Comparison of ENCODE assay signal across 11 mouse cellular contexts in the genomic region with DNA sequence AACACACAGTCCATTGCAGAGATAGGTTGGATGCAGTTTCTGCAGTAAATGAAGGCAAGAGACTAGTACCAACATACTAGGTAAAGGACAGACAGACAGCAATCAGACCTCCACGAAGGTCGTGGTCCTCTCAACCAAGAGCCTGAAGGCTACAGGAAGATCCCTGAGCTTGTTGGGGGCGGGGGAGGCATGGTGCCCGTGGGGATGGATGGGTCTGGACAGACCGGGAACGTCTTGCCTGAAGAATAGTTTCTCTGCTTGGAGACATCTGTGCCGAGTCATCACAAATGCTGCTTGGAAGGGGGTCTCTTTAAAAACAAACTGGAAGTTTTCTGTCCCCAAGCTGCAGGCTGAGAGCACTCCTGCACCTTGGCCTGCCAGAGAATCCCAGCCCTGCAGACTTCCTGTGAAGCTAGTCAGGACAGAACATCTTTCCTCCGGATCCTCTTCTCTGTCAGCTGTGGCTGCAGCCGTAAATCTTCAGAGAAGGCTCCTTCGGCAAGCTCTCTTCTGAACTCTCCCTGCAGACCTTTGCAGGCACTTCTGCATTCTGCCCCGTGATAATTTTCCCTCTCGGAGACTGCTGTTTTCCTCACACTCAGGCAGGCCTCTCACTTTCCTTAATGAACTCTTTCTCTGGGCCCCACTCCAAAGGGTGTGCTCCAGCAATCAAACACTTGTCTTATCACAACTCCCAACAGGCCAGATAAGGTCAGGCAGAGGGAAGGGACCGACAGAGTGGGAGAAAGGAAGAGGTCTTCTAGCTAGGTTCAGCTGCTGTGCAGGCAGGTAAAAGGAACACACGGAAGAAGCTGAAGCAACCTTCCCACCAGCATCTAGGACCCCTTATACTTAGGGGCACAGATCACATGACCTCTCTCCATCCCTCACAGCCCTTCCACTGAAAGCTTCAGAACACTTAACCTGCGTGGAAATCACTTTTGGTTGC.
DNase-seq lines count a peak whose midpoint lies in the region; ATAC-seq lines count a peak whose summit lies in the region.
"Had no signal": no experiment of that assay in that cellular context is flagged by ENCODE, and none has a peak within 500 bp of the region (broad histone marks: within the 10 kb centered on the region; RNA-seq: fewer than 3 reads in every experiment).

No protein-coding gene starts in this region.

- H3K4me2 ChIP-seq in limb, embryonic 12.5 days = no peak overlapping the region
- no peak overlapping the region for H3K4me2 ChIP-seq in liver, embryonic 12.5 days

- peak overlapping the region; percentile 58; the same call in 1 of the 2 replicates for H3K27ac ChIP-seq in limb, embryonic 12.5 days
- H3K27ac ChIP-seq in limb, embryonic 10.5 days = no peak overlapping the region
- no peak overlapping the region for H3K27ac ChIP-seq in liver, embryonic 12.5 days

- H3K9ac ChIP-seq in limb, embryonic 12.5 days (replicated peaks) = no peak overlapping the region
- no peak overlapping the region for H3K9ac ChIP-seq in liver, embryonic 12.5 days

- no peaks in the 10 kb centered on the region for H3K9me3 ChIP-seq in limb, embryonic 12.5 days
- H3K9me3 ChIP-seq in limb, embryonic 10.5 days (replicated peaks) = no peaks in the 10 kb centered on the region
- no peaks in the 10 kb centered on the region for H3K9me3 ChIP-seq in liver, embryonic 12.5 days (replicated peaks)

- H3K4me1 ChIP-seq in limb, embryonic 12.5 days (replicated peaks) = 0 out of 2 replicates have a peak, but pooled peaks cover 6% of the 10 kb centered on the region
- no peaks in the 10 kb centered on the region for H3K4me1 ChIP-seq in limb, embryonic 10.5 days
- H3K4me1 ChIP-seq in liver, embryonic 12.5 days = peaks cover 9% of the 10 kb centered on the region; the same call in 1 of the 2 replicates

- H3K36me3 ChIP-seq in limb, embryonic 12.5 days = no peaks in the 10 kb centered on the region
- H3K36me3 ChIP-seq in limb, embryonic 10.5 days = no peaks in the 10 kb centered on the region
- no peaks in the 10 kb centered on the region for H3K36me3 ChIP-seq in liver, embryonic 12.5 days

- peak; percentile 42; the same call in 1 of the 2 replicates for ATAC-seq in limb, embryonic 12.5 days (ENCODE audit: insufficient number of reproducible peaks, insufficient read depth, low FRiP score, low TSS enrichment, low read depth)
- peak; percentile 37 for ATAC-seq in granulocyte monocyte progenitor cell, adult 5-6 weeks (replicated peaks; ENCODE audit: poor library complexity, severe bottlenecking)
- peak; percentile 21; the same call in 1 of the 2 replicates for ATAC-seq in liver, embryonic 12.5 days

- H3K27me3 ChIP-seq in limb, embryonic 12.5 days = no peaks in the 10 kb centered on the region
- no peaks in the 10 kb centered on the region for H3K27me3 ChIP-seq in limb, embryonic 10.5 days (ENCODE audit: low read depth, poor library complexity, severe bottlenecking)
- no peaks in the 10 kb centered on the region for H3K27me3 ChIP-seq in liver, embryonic 12.5 days (replicated peaks)

- WGBS in limb, embryonic 12.5 days = 47% methylated on average over 15 of the region's 15 CpGs
- WGBS in limb, embryonic 10.5 days = 50% methylated on average over 15 of the region's 15 CpGs
- 16% methylated on average over 15 of the region's 15 CpGs for WGBS in liver, embryonic 12.5 days (ENCODE audit: insufficient replicate concordance)

- DNase-seq in embryo, embryonic 10.5 days (ENCODE audit: low spot score) = peak; percentile 2
- no peak for DNase-seq in embryo, embryonic 10 days (ENCODE audit: low spot score)
- DNase-seq in limb, embryonic 10.5 days (ENCODE audit: low spot score) = no peak
- no peak for DNase-seq in frontal cortex, postnatal 10 days (ENCODE audit: low spot score in 2 of 2)
- DNase-seq in adrenal gland, adult (ENCODE audit: inconsistent age in 2 of 2, low spot score in 1 of 2) = no peak
- DNase-seq: midbrain, embryonic 14.5 days; right cerebral cortex, postnatal 25 days; thymus, adult 18-20 months had no signal

- no peak overlapping the region for H3K4me3 ChIP-seq in limb, embryonic 12.5 days (replicated peaks)
- H3K4me3 ChIP-seq in limb, embryonic 10.5 days = no peak overlapping the region
- no peak overlapping the region for H3K4me3 ChIP-seq in liver, embryonic 12.5 days
